23 mouse cellular contexts compared by ENCODE assay signal in genomic region chr2:135836426-135836825, GRCm38 (mm10).
DNase-seq lines count a peak whose midpoint lies in the region; ATAC-seq and TF ChIP-seq lines count a peak whose summit lies in the region.
"Had no signal": no experiment of that assay in that cellular context is flagged by ENCODE, and none has a peak within 500 bp of the region (broad histone marks: within the 10 kb centered on the region; RNA-seq: fewer than 3 reads in every experiment).

No protein-coding gene starts in this region.

- TF ChIP-seq POLR2A in kidney, adult 2 months (IDR thresholded peaks at IDR 0.05; ENCODE audit: low read depth, low read length), result no peak

- TF ChIP-seq CTCF in gastrocnemius, adult 2 months (IDR thresholded peaks at IDR 0.05), result no peak
- TF ChIP-seq CTCF in kidney, adult 2 months (conservative IDR thresholded peaks at IDR 0.05; ENCODE audit: insufficient read depth, insufficient read length, low read depth, low read length), result no peak

- H3K9me3 ChIP-seq in forebrain, embryonic 15.5 days, result no peaks in the 10 kb centered on the region
- H3K9me3 ChIP-seq: embryonic facial prominence, embryonic 10.5 days; forebrain, embryonic 10.5 days; intestine, embryonic 15.5 days; liver, embryonic 13.5 days; midbrain, embryonic 12.5 days had no signal

- intact Hi-C loops in gastrocnemius, adult 2 months (cut with DNase I), result loop anchor here (5.0 kb wide), 1 partner anchor 76 kb away; no protein-coding TSS in a partner anchor
- intact Hi-C loops in left cerebral cortex, postnatal 4 days (cut with DNase I), result no loop called here
- intact Hi-C loops in left cerebral cortex, postnatal 25 days (cut with DNase I), result no loop called here

- H3K4me3 ChIP-seq in gastrocnemius, adult 2 months, result no peak overlapping the region
- no peak overlapping the region for H3K4me3 ChIP-seq in kidney, adult 2 months (ENCODE audit: insufficient read depth, low read depth, low read length)
- H3K4me3 ChIP-seq in forebrain, embryonic 15.5 days, result no peak overlapping the region
- H3K4me3 ChIP-seq: embryonic facial prominence, embryonic 10.5 days; forebrain, embryonic 10.5 days; intestine, embryonic 15.5 days; liver, embryonic 13.5 days; midbrain, embryonic 12.5 days had no signal

- DNase-seq in gastrocnemius, adult 2 months, result no peak
- no peak for DNase-seq in gastrocnemius, adult 18-20 months (ENCODE audit: low spot score)
- peak; percentile 27 for DNase-seq in left cerebral cortex, postnatal 4 days
- DNase-seq in left cerebral cortex, postnatal 25 days (ENCODE audit: low spot score in 2 of 2), result no peak
- DNase-seq in cerebellum, adult 9-10 months, result peak; percentile 96
- no peak for DNase-seq in layer of hippocampus, postnatal 25 days (ENCODE audit: extremely low spot score in 1 of 2, low spot score in 1 of 2)
- DNase-seq in kidney, adult 2 months, result no peak
- DNase-seq: adrenal gland, postnatal 14 days; forebrain, postnatal 0 days; heart, postnatal 4 days; kidney, adult 9 months; kidney, postnatal 25 days; liver, embryonic 13.5 days; lung, adult 2 months; lung, postnatal 14 days; right cerebral cortex, postnatal 14 days had no signal

- no peaks in the 10 kb centered on the region for H3K36me3 ChIP-seq in kidney, adult 2 months (ENCODE audit: control insufficient read depth, insufficient read depth, low read length)
- no peaks in the 10 kb centered on the region for H3K36me3 ChIP-seq in forebrain, embryonic 15.5 days
- H3K36me3 ChIP-seq: embryonic facial prominence, embryonic 10.5 days; forebrain, embryonic 10.5 days; intestine, embryonic 15.5 days; liver, embryonic 13.5 days; midbrain, embryonic 12.5 days had no signal

- no peak for ATAC-seq in forebrain, embryonic 15.5 days (replicated peaks)
- ATAC-seq: forebrain, postnatal 0 days; intestine, embryonic 15.5 days had no signal

- no peak overlapping the region for H3K4me2 ChIP-seq in forebrain, embryonic 15.5 days (replicated peaks)
- H3K4me2 ChIP-seq: heart, embryonic 11.5 days; hindbrain, embryonic 14.5 days; intestine, embryonic 15.5 days; liver, embryonic 13.5 days; midbrain, embryonic 12.5 days had no signal

- no peak overlapping the region for H3K9ac ChIP-seq in forebrain, embryonic 15.5 days (replicated peaks)
- H3K9ac ChIP-seq: forebrain, postnatal 0 days; hindbrain, embryonic 14.5 days; intestine, embryonic 15.5 days; liver, embryonic 13.5 days; midbrain, embryonic 12.5 days had no signal

- no peaks in the 10 kb centered on the region for H3K4me1 ChIP-seq in kidney, adult 2 months (ENCODE audit: control insufficient read depth, insufficient read depth, low read length)
- peaks cover 6% of the 10 kb centered on the region; the same call in 1 of the 2 replicates for H3K4me1 ChIP-seq in forebrain, embryonic 15.5 days
- H3K4me1 ChIP-seq: embryonic facial prominence, embryonic 10.5 days; forebrain, embryonic 10.5 days; intestine, embryonic 15.5 days; midbrain, embryonic 12.5 days had no signal

- WGBS in kidney, adult 2 months, result 85% methylated on average over 3 of the region's 3 CpGs
- whole genome bisulfite sequencing in forebrain, embryonic 15.5 days, result 86% methylated on average over 3 of the region's 3 CpGs

- H3K27ac ChIP-seq in gastrocnemius, adult 2 months, result peak overlapping the region; percentile 16; the same call in 1 of the 2 replicates
- H3K27ac ChIP-seq in kidney, adult 2 months (ENCODE audit: insufficient read depth, low read depth, low read length), result no peak overlapping the region
- no peak overlapping the region for H3K27ac ChIP-seq in forebrain, embryonic 15.5 days (replicated peaks)
- H3K27ac ChIP-seq: embryonic facial prominence, embryonic 10.5 days; forebrain, embryonic 10.5 days; hindbrain, embryonic 14.5 days; intestine, embryonic 15.5 days; liver, embryonic 13.5 days; midbrain, embryonic 12.5 days had no signal

- no peaks in the 10 kb centered on the region for H3K27me3 ChIP-seq in kidney, adult 2 months (replicated peaks; ENCODE audit: control insufficient read depth, insufficient read depth, low read length)
- H3K27me3 ChIP-seq in forebrain, embryonic 15.5 days, result no peaks in the 10 kb centered on the region
- H3K27me3 ChIP-seq: intestine, embryonic 15.5 days; liver, embryonic 13.5 days; midbrain, embryonic 12.5 days had no signal

Comparison
In these comparisons a context has a peak if more than half of its experiments do, and no peak if none do; other contexts are left out.
1. DNase-seq: peak in left cerebral cortex, postnatal 4 days (single experiment) and cerebellum, adult 9-10 months (single experiment); none in gastrocnemius, adult 2 months (single experiment), gastrocnemius, adult 18-20 months (single experiment), left cerebral cortex, postnatal 25 days (0 of 2), layer of hippocampus, postnatal 25 days (0 of 2) and kidney, adult 2 months (single experiment).